Mouse (Mus musculus) E14TG2a.4 (cell line): ENCODE results near the gene Wipf3.

Experiments used
- CTCF ChIP-seq: conservative IDR thresholded peaks from 2 replicates; pipeline ENCODE4 v1.5.1; 2014; ENCODE audit warnings: low read length
- NANOG ChIP-seq: IDR thresholded peaks from 2 replicates; pipeline ENCODE4 v1.6.1; 2014; ENCODE audit warnings: borderline replicate concordance, low read length, mixed read lengths

DNA sequence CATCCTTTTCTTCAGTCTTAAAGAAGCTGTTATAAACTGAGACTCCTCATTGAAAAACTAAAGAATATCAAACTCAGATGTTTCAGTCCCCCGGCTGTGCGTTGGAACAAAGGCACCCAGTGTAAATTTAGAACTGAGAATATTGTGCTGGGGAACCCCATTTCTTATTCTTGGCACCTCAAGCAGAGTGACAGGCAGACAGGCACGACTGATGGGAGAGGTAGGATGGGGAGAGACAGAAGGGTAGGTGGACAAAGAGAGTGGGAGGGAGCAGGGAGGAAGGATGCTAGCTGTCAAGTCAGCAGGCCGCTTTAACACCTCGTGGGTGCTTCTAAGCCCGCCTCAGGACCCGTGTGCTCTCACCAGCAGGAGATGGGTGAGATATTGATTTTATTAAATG lies 113.4 kb downstream of the Wipf3 start:
- TF ChIP-seq CTCF (no peak), NANOG (no peak)
